Mouse (Mus musculus) stomach, postnatal 0 days (tissue): Measurements from ENCODE around the gene 1810010D01Rik.
A peak's percentile ranks its signal among the peaks of the same experiment; 100 is the strongest.

Experiments
- CTCF ChIP-seq: IDR thresholded peaks from 2 replicates; pipeline ENCODE4 v1.5.1; 2016; ENCODE audit warnings: antibody characterized with exemption, low read depth, mild to moderate bottlenecking, moderate library complexity
- EP300 ChIP-seq: optimal IDR thresholded peaks from 2 replicates; pipeline ENCODE3; 2016; ENCODE audit warnings: antibody characterized with exemption

DNA sequence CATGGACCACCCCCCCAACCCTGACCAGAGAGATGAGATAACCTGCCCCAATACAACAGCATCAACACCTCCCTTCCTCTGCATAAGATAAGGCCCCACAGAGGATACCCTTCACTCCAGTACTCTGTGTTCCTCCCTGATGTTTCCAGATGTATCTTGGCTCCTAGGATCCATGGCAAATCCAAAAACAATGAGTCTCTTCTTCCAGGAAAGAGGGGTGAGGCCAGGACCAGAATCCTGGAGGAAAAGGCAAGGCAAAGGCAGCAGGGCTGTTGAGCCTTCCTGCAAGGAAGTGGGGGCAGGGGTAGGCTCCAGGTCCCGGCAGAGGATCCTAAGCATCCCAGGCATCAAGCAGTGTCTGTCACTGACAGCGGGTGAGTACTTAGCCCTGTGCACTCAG lies 13.4 kb upstream of the 1810010D01Rik start:
- TF ChIP-seq CTCF, result no peak
- TF ChIP-seq EP300, result peak; percentile 15
